Mouse (Mus musculus) hindbrain, embryonic 13.5 days (tissue): Measurements from ENCODE around the gene Rsbn1. TPM values are rescaled to one million over a fixed set of nuclear protein-coding genes. Genes with fewer than 3 reads are reported as not detected.

Source experiments
- ATAC-seq: fragments of 200-750 bp; cut with Nextera tagmentation; 2 replicates; pipeline ENCODE4 v1.8.0; 2017; ENCODE audit warnings: moderate TSS enrichment; ENCODE audit not compliant: low FRiP score
- H3K27ac ChIP-seq: fragments of 300-500 bp; sonication (generic); 2 replicates; pipeline ENCODE4 v1.5.1; 2015; ENCODE audit warnings: inconsistent platforms, mild to moderate bottlenecking, moderate library complexity
- H3K27me3 ChIP-seq: fragments of 300-500 bp; sonication (generic); 2 replicates; pipeline ENCODE4 v1.6.1; 2015; ENCODE audit warnings: mild to moderate bottlenecking, inconsistent platforms
- H3K36me3 ChIP-seq: fragments of 300-500 bp; sonication (generic); 2 replicates; pipeline ENCODE4 v1.6.1; 2015; ENCODE audit warnings: mild to moderate bottlenecking, inconsistent platforms
- H3K4me1 ChIP-seq: fragments of 300-500 bp; sonication (generic); replicated peaks from 2 replicates; pipeline ENCODE4 v1.6.1; 2015; ENCODE audit warnings: inconsistent platforms
- H3K4me2 ChIP-seq: fragments of 300-500 bp; sonication (generic); 2 replicates; pipeline ENCODE4 v1.6.1; 2015; ENCODE audit warnings: inconsistent platforms, mild to moderate bottlenecking, moderate library complexity
- H3K4me3 ChIP-seq: fragments of 300-500 bp; sonication (generic); 2 replicates; pipeline ENCODE4 v1.5.1; 2015; ENCODE audit warnings: mild to moderate bottlenecking, inconsistent platforms
- H3K9ac ChIP-seq: fragments of 300-500 bp; sonication (generic); 2 replicates; pipeline ENCODE4 v1.6.1; 2015; ENCODE audit warnings: mild to moderate bottlenecking, inconsistent platforms
- H3K9me3 ChIP-seq: fragments of 300-500 bp; sonication (generic); 2 replicates; pipeline ENCODE4 v1.6.1; 2016; ENCODE audit warnings: inconsistent platforms
- WGBS: fragments of 180-500 bp; shearing (Covaris S2); methylation state at CpG from one replicate; pipeline ENCODE4 v1.1.7; 2015; 5-methylcytosine and 5-hydroxymethylcytosine counted together
- polyA plus RNA-seq: library from polyadenylated mRNA; unstranded; fragments of >200 nt; fragmentation: Nextera tagmentation; extraction: Ambion mirVana; gene quantifications from 2 replicates; pipeline ENCODE4 v1.2.1, GENCODE M21; 2015

The Rsbn1 gene
- polyA plus RNA-seq, 1 experiment from 2014 or later = 24.4 TPM

- peak within 1 kb of the TSS; percentile 99 for H3K27ac ChIP-seq
- under 1% methylated on average over 68 of the region's 70 CpGs for WGBS
Observed at GRCm38 (mm10) chr3:103967861-103968691, 54.2 kb downstream of the Rsbn1 start, which contains the start of gene Phtf1. TSS of gene Phtf1 (plus strand) at chr3:103968110.

GRCm38 (mm10) chr3:103968701-103969100 is 54.8 kb downstream of the Rsbn1 start:
- peak overlapping the region; percentile 99 for H3K27ac ChIP-seq
- peak overlapping the region; percentile 95 for H3K4me3 ChIP-seq
- peak overlapping the region; percentile 95 for H3K9ac ChIP-seq
- H3K4me2 ChIP-seq = peak overlapping the region; percentile 85
- H3K4me1 ChIP-seq = peaks cover 26% of the 10 kb centered on the region
- peak; percentile 85 for ATAC-seq
- no peaks in the 10 kb centered on the region for H3K27me3 ChIP-seq
- peaks cover 21% of the 10 kb centered on the region for H3K36me3 ChIP-seq
- under 1% methylated on average over 23 of the region's 24 CpGs for WGBS
- no peaks in the 10 kb centered on the region for H3K9me3 ChIP-seq

More at GRCm38 (mm10) chr3:103967861-103968691, 54.2 kb downstream of the Rsbn1 start, which contains the start of gene Phtf1:
- ATAC-seq = peak; percentile 97
- H3K4me1 ChIP-seq = peaks cover 26% of the 10 kb centered on the region
- no peaks in the 10 kb centered on the region for H3K9me3 ChIP-seq
- no peaks in the 10 kb centered on the region for H3K27me3 ChIP-seq
- H3K9ac ChIP-seq = peak within 1 kb of the TSS; percentile 95
- H3K36me3 ChIP-seq = peaks cover 20% of the 10 kb centered on the region
- peak within 1 kb of the TSS; percentile 85 for H3K4me2 ChIP-seq
- peak within 1 kb of the TSS; percentile 95 for H3K4me3 ChIP-seq

- H3K4me3 ChIP-seq = no peak overlapping the region
- H3K9ac ChIP-seq = no peak overlapping the region
- peaks cover 31% of the 10 kb centered on the region for H3K36me3 ChIP-seq
- no peak overlapping the region for H3K27ac ChIP-seq
- H3K4me1 ChIP-seq = peaks cover 26% of the 10 kb centered on the region
- H3K27me3 ChIP-seq = no peaks in the 10 kb centered on the region
- 98% methylated on average over 2 of the region's 2 CpGs for WGBS
- no peak overlapping the region for H3K4me2 ChIP-seq
- H3K9me3 ChIP-seq = no peaks in the 10 kb centered on the region
- ATAC-seq = no peak
Observed at GRCm38 (mm10) chr3:103971157-103971556, 57.2 kb downstream of the Rsbn1 start.

GRCm38 (mm10) chr3:103984556-103984955 is 70.6 kb downstream of the Rsbn1 start:
- H3K36me3 ChIP-seq = peaks cover 70% of the 10 kb centered on the region
- no peak for ATAC-seq

GRCm38 (mm10) chr3:103985194-103985593 is 71.3 kb downstream of the Rsbn1 start:
- ATAC-seq = no peak
- Histone ChIP-seq H3K36me3 (peaks cover 72% of the 10 kb centered on the region), H3K4me2 (no peak overlapping the region), H3K27me3 (no peaks in the 10 kb centered on the region), H3K9ac (no peak overlapping the region; the same call in 1 of the 2 replicates), H3K4me1 (no peaks in the 10 kb centered on the region), H3K9me3 (no peaks in the 10 kb centered on the region), H3K27ac (no peak overlapping the region), H3K4me3 (no peak overlapping the region)
- 93% methylated on average over 2 of the region's 2 CpGs for WGBS

More at GRCm38 (mm10) chr3:103984556-103984955, 70.6 kb downstream of the Rsbn1 start:
- H3K9me3 ChIP-seq = no peaks in the 10 kb centered on the region
- no peak overlapping the region for H3K4me3 ChIP-seq
- H3K27me3 ChIP-seq = no peaks in the 10 kb centered on the region
- H3K4me1 ChIP-seq = no peaks in the 10 kb centered on the region
- H3K27ac ChIP-seq = no peak overlapping the region
- no peak overlapping the region for H3K4me2 ChIP-seq
- no peak overlapping the region for H3K9ac ChIP-seq
- 84% methylated on average over 4 of the region's 4 CpGs for WGBS

GRCm38 (mm10) chr3:103987831-103988432 is 74.0 kb downstream of the Rsbn1 start:
- H3K36me3 ChIP-seq = peaks cover 76% of the 10 kb centered on the region
- H3K9ac ChIP-seq = no peak overlapping the region
- no peak overlapping the region for H3K27ac ChIP-seq
- no peak overlapping the region for H3K4me3 ChIP-seq
- no peaks in the 10 kb centered on the region for H3K9me3 ChIP-seq
- H3K4me2 ChIP-seq = no peak overlapping the region
- H3K4me1 ChIP-seq = no peaks in the 10 kb centered on the region
- no peaks in the 10 kb centered on the region for H3K27me3 ChIP-seq
- ATAC-seq = no peak
- 68% methylated on average over 5 of the region's 5 CpGs for WGBS

- Histone ChIP-seq H3K4me3 (no peak overlapping the region), H3K36me3 (peaks cover 75% of the 10 kb centered on the region), H3K9me3 (no peaks in the 10 kb centered on the region), H3K27me3 (no peaks in the 10 kb centered on the region), H3K4me2 (no peak overlapping the region), H3K9ac (no peak overlapping the region), H3K27ac (no peak overlapping the region), H3K4me1 (no peaks in the 10 kb centered on the region)
- 96% methylated on average over 4 of the region's 4 CpGs for WGBS
- no peak for ATAC-seq
Observed at GRCm38 (mm10) chr3:103989352-103989751, 75.4 kb downstream of the Rsbn1 start.

- Histone ChIP-seq H3K36me3 (peaks cover 77% of the 10 kb centered on the region), H3K9me3 (no peaks in the 10 kb centered on the region), H3K27ac (no peak overlapping the region), H3K9ac (no peak overlapping the region), H3K4me3 (no peak overlapping the region), H3K4me2 (no peak overlapping the region), H3K27me3 (no peaks in the 10 kb centered on the region), H3K4me1 (no peaks in the 10 kb centered on the region)
- no peak for ATAC-seq
- 97% methylated on average over 3 of the region's 3 CpGs for WGBS
Observed at GRCm38 (mm10) chr3:103991271-103991670, 77.4 kb downstream of the Rsbn1 start.

- Histone ChIP-seq H3K36me3 (peaks cover 82% of the 10 kb centered on the region), H3K9me3 (no peaks in the 10 kb centered on the region), H3K4me3 (no peak overlapping the region), H3K9ac (no peak overlapping the region), H3K27ac (no peak overlapping the region), H3K27me3 (no peaks in the 10 kb centered on the region), H3K4me1 (no peaks in the 10 kb centered on the region), H3K4me2 (no peak overlapping the region)
- 96% methylated on average over 4 of the region's 4 CpGs for WGBS
- ATAC-seq = no peak
Observed at GRCm38 (mm10) chr3:103998724-103999123, 84.8 kb downstream of the Rsbn1 start.

GRCm38 (mm10) chr3:104006896-104007466 is 93.1 kb downstream of the Rsbn1 start:
- no peak overlapping the region for H3K4me2 ChIP-seq
- H3K9me3 ChIP-seq = no peaks in the 10 kb centered on the region
- H3K4me3 ChIP-seq = no peak overlapping the region
- H3K27ac ChIP-seq = no peak overlapping the region
- peaks cover 56% of the 10 kb centered on the region for H3K36me3 ChIP-seq
- no peak overlapping the region for H3K9ac ChIP-seq
- H3K27me3 ChIP-seq = no peaks in the 10 kb centered on the region
- ATAC-seq = no peak
- 0 out of 2 replicates have a peak, but pooled peaks cover 3% of the 10 kb centered on the region for H3K4me1 ChIP-seq
- WGBS = 74% methylated on average over 8 of the region's 8 CpGs

GRCm38 (mm10) chr3:104007479-104007878 is 93.6 kb downstream of the Rsbn1 start:
- Histone ChIP-seq H3K4me2 (no peak overlapping the region), H3K9ac (no peak overlapping the region), H3K4me1 (0 out of 2 replicates have a peak, but pooled peaks cover 3% of the 10 kb centered on the region), H3K27me3 (no peaks in the 10 kb centered on the region), H3K9me3 (no peaks in the 10 kb centered on the region), H3K4me3 (no peak overlapping the region), H3K27ac (no peak overlapping the region), H3K36me3 (peaks cover 54% of the 10 kb centered on the region)
- WGBS = 62% methylated on average over 8 of the region's 8 CpGs
- ATAC-seq = 0 out of 2 replicates have a peak, but pooled peaks have one; percentile 43

- H3K9me3 ChIP-seq = no peaks in the 10 kb centered on the region
- ATAC-seq = no peak
- no peak overlapping the region for H3K27ac ChIP-seq
- 93% methylated on average over 5 of the region's 5 CpGs for whole genome bisulfite sequencing
- no peak overlapping the region for H3K4me2 ChIP-seq
- H3K4me3 ChIP-seq = no peak overlapping the region
- H3K9ac ChIP-seq = no peak overlapping the region
- no peaks in the 10 kb centered on the region for H3K27me3 ChIP-seq
- H3K4me1 ChIP-seq = 0 out of 2 replicates have a peak, but pooled peaks cover 3% of the 10 kb centered on the region
- peaks cover 43% of the 10 kb centered on the region for H3K36me3 ChIP-seq
Observed at GRCm38 (mm10) chr3:104009924-104010662, 96.2 kb downstream of the Rsbn1 start.
